Mouse (Mus musculus) liver (tissue): ENCODE results near the gene Il1rap.

Experiments used
- DNase-seq: peaks from one replicate; pipeline ENCODE4 v3.0.0-alpha.2; 2020; ENCODE audit warnings: mixed read lengths

Il1rap gene

DNA sequence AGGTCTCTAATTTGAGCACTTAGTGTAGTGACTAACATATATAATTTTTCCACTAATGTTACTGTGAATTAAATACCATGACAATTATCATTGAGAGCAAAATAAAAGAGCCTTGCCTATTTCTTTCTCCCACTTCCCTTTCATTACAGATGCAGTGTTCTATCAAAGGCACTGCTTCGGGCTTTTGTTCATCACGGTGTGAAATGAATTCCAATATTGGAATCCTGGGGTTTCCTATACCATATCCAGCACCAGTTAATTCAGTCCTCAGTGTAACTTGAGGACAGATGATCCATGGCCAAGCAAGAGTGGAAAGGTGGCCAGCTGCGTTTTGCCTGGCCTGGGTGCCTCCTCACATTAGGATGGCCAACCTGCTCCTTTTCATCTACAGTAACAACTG lies 151.1 kb downstream of the Il1rap start:
- DNase-seq = no peak

DNA sequence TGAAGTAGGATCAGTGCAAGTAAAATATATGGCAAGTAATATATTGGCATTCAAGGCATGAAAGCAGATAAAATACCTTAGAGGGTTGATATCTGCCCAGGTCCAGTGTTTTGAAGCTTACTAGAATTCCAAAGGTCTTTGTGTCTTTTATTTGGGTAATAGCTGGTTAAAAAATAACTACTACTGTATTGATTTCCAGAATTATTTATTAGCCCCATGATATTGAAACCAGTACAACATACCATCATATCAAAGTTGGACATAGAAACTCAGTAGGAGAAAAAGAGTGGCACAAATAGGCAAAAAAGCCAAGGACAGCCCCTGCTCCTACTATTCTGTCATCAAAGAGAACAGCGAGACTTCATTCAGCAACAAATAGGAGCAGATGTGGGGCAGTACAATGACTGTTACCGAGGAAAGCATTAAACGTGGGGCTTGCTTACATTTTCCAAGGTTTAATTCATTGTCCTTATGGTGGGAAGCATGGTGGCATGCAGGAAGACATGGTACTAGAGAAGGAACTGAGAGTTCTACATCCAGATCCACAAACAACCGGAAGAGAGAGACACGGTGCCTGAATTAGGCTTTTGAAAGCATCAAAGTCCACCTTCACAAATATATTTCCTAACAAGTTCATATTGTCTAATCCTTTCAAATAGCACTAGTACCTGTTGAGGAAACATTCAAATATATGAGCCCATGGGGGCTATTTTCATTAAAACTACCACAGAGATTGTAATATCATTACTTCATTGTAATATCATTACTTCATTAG lies 174.1 kb downstream of the Il1rap start:
- no peak for DNase-seq

DNA sequence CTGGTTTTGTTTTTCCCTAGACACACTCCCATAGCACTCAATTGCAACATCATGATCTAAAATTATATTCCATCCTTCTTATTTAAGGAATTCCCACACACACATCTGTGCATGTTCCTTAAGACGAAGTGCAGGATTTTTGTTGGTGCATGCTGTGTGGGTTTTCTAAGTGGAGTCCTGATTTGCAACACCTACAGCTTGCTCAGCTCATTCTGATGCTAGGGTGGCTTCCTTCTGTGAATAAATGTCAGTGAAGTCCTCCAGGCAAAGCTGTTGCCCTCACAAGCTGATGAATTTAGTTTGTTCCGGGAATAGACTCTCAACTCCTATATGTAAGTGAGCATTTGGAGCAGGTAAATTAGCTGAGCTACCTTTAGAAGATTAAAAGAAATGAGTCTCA lies 194.5 kb downstream of the Il1rap start:
- DNase-seq = no peak

DNA sequence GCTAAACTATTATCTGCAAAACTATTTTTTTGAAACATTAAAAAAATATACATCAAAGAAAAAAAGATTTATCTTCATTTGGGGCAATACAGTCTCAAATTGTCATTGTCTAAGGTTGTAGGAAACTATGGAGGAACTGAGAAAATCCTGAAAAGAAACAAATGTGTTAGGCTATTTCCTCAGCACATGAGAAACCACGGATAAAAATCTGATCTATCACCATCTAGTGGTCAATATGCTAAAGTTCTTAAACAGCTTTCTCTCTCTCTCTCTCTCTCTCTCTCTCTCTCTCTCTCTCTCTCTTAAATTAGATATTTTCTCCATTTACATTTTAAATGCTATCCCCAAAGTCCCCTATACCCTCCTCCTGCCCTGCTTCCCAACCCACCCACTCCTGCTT lies 195.6 kb downstream of the Il1rap start:
- DNase-seq = no peak
